Mouse (Mus musculus) cerebellum, adult 11 months (tissue): ENCODE results near the gene Gm49322.

Experiments
- DNase-seq: peaks from one replicate; pipeline ENCODE4 v3.0.0; 2022

Gene Gm49322

DNA sequence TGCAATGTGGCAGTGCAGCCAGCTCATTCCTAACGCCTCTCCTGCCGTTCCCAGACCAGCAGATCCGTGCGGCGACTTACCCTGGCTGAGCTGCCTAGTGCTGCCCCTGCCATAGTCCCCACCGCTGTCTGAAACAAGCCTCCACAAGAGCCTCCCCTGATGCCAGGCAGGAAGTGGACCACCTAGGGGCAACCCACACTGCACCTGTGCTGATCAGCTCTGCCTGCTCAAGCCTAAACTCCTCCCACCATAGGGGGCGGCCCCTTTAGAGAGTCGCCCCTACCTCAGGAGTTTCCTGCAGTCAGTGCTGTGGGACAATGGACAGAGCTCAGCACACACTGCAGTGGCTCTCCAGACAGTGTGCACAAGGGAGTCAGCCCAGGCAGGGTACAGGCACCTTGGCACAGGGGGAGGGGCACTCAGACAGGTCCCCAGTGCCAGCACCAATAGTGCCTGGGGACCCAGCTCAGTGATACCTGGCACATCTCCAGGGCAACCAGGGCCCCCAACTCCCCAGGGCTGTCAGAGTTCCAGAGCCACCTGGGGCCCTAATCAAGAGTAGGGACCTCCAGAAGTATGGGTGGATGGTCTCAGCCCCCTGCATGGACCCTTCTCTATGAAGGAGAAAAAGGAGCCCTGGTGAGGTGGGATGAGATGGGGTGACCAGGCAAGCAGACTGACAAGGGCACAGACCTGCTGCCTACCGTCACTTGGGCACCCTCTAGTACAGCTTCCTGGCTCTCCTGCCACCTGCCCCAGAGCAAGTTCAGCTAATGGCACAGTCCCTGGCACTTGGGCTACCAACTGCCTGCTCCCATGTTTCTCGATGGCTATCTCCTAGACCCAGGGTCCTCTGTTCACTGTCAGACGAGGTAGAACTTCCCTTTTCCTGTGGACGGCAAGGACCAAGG, 20.9 kb upstream of the Gm49322 start:
- DNase-seq = no peak

DNA sequence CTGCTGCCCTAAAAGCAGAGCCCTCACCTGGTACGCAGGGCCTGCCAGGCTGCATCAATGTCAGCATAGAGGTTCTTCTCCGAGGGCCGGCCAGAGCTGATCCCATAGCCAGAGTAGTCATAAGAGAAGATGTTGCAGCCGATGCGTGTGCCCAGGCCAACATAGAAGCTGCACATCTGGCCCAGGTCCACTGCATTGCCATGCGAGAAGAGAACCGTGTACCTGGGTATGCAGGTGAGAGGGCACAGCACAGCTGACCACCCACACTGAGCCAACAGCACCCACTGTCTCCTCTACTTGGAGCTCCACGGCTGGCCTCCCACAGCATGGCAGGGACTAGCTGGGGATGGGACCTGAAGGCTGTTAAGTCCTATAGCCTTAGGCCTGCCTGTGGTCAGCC, 20.2 kb upstream of the Gm49322 start:
- DNase-seq = no peak

DNA sequence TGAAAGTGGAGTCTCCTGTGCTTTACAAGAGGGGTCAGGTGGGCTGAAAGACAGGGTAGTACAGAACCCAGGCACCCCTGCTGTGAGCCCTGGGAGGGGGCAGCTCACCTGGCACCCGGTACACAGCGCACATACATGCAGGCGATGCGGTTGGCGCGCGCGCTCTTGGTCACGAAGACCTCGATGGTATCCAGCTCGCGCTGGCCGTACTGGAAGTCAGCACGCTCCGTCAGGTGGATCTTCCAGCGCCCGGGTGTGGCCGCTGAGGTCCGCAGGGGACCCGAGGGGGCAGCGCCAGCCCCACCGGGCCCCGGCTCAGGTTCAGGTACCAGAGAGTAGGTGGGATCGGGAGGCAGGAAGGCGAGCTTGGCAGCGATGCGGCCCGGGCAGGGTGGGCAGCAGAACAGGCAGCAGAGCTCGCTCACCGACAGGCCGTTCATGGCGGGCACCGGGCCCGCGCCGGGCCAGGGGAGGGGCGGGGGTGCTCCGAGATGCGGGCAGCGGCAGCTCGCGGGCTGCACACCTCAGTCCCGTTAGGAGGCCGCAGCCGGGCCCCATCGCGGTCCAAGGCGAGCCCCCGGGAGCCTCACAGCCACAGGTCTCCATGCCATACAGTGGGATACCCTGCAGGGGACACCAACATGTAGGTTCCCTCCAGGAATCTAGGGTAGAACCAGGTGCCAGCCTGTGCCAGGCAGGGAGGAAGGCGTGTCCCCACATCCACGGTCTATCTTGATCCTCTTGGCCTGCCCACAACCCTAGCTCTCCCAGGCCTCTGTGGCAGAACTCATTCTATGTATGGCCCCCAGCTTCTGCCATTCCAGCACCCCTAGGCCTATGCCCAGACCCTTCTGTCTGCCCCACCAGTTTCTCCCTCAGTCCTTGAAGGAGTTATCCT, 19.2 kb upstream of the Gm49322 start:
- no peak for DNase-seq

DNA sequence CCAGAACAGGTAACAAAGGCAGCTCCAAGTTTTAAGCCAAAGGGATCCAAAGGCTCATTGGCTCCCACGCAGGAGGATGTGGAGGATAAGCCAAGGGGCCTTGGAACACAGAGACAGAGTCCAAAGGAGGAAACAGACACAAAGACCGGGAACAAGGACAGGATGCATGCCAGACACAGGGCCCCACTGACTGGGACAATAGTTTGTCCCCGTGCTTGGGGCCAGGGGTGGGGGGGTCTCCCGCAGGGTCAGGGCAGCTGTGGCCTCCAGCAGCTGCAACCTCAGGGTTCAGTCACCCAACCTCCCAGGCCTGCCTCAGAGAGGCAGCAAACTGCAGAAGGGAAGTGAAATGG, 18.5 kb upstream of the Gm49322 start:
- DNase-seq = no peak

DNA sequence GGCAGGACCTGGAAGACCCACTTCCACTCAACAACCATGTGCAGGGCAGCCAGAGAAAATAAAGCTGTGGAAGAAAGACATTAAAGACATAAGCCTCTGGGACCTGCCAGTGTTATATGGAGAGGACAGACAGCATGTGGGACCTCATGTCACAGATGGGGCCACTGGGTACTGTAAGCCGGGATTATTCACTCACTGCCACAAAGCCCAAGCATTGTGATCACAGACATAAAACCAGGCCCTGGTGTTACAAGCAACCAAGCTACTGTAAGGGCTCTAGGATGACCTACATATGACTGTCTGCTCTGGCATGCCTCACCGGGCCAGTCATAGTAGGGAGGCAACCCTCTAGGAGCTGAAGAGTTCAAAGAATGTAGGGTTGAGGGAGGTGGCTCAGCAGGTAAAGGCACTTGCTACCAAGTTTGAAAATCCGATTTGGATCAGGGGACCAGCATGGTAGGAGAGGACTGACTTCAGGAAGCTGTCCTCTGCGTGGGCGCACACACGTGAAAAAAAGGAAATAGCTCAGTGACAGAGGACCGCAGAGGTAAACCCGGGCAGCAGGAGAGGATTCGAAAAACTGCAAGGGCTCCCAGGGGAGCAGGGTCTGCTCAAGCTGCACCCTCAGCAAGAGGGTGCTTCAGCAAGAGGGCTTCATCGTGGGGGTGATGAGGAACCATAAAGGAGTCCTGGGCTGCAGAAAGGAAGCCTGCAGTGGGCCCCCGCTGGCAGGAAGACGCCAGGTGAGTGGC, 16.5 kb upstream of the Gm49322 start:
- no peak for DNase-seq

DNA sequence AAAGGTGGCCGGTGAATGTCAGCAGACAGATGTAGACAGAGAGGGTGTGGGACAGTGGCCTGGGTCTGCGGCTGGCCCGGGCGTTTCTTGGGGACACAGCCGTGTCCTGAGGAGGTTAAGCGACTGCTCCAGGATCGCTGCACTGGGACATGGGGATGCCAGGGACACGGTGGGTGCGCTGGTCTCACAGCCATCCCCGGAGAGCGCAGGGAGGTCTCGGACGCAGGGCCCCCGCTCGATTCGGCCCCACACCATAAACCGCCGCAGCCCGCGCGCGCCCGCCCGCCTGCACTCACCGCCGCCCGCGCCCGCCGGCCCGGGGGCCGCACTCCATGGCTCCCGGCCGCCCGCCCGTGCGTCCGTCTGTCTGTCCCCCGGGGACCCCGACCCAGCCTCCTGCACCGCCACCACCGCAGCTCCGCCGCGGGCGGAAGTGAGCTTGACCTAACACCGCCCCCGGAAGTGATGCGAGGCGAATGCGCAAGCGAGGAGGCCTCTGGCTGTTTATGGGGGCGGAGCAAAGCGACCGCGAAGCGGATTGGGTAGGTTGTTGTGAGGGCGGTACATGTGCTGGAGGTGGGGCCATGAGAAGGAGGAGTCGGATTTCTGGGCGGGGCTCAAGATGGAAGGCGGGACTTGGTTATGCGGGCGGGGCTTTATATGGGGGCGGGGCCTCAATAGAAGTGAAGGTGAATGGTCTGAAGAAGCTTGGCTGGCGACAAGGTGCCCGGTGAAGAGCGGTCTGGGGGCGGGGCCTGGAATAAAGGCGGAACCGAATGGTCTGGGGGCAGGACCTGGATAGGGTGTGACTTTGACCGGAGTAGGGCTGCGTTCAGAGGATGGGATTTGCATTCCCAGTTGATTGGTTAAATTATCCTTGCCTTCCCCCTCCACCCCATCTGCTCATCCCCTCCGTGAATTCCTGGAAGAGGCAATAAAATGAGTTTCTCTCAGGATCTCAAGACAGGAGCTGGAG, 15.7 kb upstream of the Gm49322 start, which contains the start of gene Abhd17a:
Gene Abhd17a (minus strand): TSS at position 463 of the 976 bp plus-strand sequence.
- peak; percentile 93 for DNase-seq

DNA sequence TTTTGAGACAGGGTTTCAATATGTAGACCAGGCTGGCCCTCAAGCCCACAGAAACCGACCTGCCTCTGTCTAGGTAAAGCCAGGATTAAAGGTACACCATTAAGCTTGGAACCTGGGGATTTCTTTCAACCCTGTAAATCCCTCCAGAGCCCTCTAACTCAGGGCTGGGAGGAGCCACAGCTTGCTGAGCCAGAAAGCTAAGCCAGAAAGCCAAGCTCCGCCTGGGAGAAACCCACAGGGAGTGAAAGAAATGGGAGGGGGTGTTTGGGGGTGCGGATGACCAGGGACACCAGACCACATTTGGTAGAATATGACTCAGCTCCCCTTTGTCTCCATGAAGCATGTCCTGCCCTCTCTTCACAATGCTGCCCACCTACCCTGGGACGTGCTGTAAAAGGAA, 9.5 kb upstream of the Gm49322 start:
- no peak for DNase-seq

DNA sequence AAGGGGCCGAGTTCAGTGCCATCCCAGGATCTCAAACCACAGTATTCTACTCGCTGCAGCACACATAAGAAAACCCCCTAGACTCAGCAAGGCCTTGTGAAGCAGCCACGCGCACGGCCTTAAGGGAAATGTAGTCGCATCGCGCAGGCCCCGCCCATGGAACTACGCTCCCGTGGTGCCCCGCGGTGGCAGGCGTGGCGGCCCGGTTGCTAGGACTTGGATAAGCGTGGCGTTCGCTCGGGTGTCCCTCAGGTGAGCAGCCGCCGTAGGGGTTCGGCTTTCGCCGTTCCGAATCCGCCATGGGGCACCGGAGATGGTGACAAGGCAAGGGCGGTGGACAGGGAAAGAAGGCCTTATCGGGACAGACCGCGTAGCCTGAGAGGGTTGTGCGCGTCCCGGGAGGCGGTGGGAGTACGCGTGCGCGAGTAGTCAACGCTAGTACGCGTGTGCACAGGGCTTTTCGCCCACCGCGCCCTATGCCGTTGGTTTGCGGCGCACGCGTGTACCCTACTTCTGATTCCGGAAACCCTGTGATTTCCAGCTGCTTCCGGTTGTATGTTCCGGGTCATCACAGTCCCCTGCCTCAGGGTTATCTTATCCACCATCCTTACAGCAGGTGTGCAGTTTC, 3.0 kb upstream of the Gm49322 start, which contains the start of the genes Scamp4 and Adat3:
Gene Scamp4 (plus strand): TSS at position 175 of the 628 bp plus-strand sequence.
Gene Adat3 (plus strand): TSS at position 183 of the 628 bp plus-strand sequence.
- DNase-seq = peak; percentile 93

DNA sequence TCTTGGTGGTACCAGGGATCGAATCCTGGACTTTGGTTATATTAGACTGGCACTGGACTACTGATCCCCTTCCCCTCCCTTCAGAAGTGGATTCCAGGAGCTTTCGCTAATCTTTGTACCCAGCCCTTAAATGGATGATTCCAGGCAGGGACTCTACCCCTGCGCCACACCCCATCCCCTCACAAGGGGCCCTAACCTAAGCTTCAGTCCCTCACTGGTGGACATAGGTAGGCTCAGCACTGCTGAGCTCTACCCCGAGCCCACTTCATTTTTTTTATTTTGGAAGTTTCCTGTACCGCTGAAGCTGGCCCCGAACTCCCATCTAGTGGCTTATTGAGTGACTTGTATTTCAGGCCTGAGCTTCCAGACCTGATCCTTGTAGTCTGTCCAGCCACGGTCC, 2.5 kb upstream of the Gm49322 start:
- no peak for DNase-seq

DNA sequence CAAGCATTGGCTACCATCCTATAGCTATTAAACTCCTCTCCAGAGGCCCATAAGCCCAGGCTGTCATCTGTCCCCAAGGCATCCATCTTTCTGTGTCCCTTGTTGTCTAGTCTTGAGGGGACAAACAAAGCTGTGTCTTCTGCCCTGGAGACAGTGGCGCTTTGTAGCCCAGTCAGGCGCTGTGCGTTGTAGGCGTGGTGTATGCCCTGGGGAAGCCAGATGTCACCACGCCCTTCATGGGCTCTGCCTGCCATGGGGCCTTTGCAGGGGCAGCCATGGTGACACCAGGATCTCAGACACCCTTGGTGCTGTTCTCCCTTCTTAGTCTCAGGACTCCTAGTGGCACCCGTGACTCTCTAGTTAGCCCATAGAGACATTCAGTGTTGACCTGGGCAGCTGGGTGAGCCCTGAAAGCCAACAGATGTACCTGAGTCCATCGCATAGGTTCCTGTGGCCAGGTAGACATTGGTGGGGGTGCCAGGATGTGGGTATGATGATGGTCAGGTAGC, 1.8 kb upstream of the Gm49322 start:
- no peak for DNase-seq

DNA sequence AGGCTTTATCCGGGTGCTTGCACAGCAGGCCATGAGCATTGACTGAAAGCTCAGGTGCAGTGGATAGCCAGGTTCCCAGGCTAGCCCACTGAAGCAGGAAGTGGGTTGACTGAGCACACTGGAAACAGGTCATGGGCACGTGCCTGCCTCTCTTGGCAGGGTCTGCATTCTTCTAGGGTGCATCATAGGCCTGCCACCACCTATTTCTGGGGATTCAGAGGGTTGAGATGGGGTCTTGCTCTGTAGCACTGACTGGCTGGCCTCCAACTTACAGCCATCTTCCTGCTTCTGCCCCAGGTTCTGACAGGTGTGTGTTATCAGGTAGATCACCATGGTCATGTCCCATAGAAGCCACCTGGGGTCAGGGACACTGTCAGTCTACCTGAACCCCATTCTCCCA, 833 bp upstream of the Gm49322 start:
- no peak for DNase-seq

DNA sequence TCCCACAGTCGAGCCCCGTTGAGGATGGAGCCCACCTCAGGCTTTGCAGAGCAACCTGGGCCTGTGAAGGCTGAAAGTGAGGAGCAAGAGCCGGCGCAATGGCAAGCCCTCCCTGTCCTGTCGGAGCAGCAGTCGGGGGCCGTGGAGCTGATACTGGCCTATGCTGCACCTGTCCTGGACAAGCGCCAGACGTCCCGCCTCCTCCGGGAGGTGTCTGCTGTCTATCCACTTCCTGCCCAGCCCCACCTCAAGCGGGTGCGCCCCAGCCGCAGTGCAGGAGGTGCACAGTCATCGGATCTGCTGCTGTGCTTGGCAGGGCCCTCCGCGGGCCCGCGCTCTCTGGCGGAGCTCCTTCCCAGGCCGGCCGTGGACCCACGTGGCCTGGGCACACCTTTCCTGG, 485 bp downstream of the Gm49322 start:
- no peak for DNase-seq

DNA sequence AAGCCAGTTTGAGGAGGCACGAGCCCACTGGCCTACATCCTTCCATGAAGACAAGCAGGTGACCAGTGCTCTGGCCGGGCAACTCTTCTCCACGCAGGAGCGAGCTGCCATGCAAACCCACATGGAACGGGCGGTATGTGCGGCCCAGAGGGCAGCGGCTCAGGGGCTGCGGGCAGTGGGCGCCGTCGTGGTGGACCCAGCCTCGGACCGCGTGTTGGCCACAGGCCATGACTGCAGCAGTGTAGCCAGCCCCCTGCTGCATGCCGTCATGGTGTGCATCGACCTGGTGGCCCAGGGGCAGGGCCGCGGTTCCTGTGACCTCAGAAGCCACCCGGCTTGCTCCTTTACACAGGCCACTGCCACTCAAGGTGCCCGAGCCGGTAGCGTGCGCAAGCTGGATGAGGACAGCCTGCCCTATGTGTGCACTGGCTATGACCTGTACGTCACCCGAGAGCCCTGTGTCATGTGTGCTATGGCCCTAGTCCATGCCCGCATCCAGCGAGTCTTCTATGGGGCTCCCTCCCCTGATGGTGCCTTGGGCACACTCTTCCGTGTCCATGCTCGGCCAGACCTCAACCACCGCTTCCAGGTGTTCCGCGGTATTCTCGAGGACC, 1.0 kb downstream of the Gm49322 start:
- no peak for DNase-seq

DNA sequence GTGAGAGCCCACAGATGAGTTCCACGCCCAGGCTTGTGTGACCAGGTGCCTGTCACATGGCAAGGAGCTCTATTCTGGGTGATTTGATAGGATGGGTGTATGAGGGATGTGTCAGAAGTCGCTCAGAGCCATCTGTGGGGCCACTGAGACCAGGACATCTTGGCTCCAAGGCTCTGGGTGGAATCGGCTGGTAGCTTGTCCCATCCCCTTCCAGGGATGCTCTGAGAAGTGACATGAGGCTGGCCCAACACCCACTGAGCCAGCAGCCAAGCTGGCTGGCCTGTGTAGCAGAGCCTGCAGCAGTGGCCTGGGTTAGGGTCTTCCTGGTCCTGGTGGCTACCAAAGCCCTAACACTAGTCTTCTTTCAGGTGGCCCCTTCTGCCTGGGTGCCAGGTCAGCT, 2.6 kb downstream of the Gm49322 start:
- DNase-seq = no peak

DNA sequence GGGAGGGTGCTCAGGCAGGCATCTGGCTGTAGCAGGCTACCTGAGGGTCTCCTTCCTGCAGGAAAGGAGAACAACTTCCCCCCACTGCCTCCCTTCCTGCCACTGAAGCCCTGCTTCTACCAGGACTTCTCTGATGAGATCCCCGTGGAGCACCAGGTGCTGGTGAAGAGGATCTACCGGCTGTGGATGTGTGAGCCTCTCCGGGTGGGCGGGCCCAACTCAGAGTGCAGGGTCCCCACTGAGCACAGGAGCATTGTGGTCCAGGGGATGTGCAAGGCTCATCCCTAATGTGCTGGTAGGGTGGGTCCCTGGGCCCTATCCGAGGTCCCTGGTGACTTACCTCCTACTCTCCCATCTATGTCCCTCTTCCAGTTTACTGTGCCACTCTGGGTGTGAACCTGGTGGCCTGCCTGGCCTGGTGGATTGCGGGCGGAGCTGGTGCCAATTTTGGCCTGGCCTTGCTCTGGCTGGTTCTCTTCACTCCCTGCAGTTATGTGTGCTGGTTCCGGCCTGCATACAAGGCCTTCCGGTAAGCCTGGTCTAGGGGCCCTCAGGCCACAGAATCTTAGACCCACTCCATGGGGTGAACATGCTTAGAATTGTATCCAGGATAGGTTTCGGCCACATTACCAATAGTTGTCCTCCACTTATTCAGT, 3.6 kb downstream of the Gm49322 start:
- peak; percentile 39 for DNase-seq

DNA sequence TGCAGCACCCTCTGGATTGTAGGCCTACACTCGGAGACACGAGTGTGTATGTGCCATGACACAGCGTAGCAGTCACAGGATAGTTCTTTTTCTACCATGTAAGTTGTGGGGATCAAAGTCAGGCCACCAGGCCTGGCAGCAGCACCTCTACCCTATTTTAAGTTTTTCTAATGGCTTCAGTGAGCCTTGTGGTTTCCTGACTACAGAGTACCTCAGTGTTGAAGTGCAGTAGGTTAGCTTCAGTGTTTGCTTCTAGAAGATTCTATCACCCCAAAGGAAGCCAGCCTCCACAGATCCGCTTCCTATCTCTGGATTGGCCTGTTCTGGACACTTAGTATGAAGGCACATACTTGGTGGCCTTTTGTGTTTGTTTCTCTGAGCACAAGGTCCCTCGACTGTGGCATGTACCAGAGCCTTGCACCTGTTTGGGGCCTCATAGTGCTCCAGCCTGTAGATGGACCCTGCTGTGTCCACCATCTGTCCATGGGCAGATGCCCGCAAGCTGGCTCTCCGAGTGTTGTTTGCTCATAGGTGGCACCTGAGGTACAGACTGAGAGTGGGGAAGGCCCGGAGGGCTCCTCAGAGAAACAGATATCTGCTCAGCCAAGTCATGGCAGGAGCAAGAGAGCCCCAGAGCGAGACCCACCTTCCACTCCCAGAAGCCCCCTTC, 4.4 kb downstream of the Gm49322 start:
- peak; percentile 87 for DNase-seq

DNA sequence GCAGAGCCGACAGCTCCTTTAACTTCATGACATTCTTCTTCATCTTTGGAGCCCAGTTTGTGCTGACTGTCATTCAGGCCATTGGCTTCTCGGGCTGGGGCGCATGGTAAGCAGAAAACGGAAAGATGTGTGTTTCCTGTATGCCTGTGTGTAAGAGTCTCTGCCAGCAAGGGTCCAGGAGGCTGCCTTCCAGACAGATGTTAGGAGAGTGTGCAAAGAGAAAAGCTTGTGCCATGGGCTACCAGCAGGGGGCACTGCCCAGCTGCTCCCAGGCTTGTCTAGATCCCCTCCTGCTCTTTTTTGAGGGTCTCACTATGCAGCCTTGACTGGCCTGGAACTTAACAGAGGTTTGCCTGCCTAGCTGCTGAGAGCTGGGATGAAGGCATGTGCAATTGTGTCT, 5.2 kb downstream of the Gm49322 start:
- peak; percentile 50 for DNase-seq

DNA sequence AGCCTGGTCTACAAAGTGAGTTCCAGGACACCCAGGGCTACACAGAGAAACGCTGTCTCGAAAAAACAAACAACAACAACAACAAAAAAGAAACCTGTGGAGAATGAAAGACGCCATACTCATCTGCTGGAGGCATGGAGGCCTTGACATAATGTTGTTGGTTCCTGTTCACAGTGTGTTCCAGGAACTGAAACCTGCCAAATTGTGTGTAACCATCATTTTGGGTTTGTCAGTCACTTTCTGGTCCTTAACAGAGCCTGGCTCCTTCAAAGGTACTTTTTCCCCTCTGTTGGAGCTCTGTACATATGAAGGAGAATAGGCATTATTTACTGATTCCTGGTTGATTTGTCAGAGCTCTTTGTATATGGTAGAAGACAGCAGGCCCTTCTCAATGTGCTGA, 6.1 kb downstream of the Gm49322 start:
- DNase-seq = no peak

DNA sequence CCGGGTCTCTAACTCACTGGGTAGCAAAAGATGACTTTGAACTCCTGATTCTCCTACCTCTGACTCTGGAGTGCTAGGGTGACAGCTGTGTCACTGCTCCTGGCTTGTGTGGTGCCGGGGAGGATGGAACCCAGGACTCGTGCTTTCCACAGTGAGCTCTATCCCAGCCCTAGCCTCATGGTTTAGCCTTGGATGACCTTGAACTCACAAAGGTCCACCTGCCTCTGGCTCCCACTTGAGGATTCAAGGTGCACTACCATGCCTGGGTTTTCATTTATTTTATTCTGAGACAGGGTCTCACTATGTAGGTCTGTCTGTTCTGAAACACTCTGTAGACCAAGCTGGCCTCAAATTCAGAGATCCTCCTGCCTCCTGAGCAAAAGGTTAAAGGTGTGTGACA, 8.0 kb downstream of the Gm49322 start:
- no peak for DNase-seq
